Mouse (Mus musculus): ENCODE data around the gene Serpinb9f.
"Not testable (repeated sequence)": the region's sequence is repeated elsewhere in the genome, so short reads cannot be mapped to it uniquely, and the experiment has no call there.

The Serpinb9f gene

DNA sequence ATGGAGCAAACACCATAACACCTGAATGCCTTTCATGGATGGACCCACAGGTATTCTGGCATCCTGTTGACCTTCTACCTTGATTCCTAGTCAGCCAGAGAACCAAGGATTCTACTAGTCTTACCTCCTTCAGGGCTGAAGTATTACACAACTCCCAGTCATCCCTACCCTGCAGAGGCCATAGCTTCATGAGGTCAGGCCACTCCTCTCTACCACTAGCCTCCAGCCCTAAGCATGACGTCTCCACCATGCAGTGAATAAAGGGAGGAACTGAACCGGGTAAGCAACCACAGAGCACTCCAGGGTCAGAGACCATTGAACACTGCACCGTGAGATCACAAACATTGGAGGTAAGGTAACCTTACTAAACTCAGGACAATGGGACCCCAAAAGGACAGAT lies at the start of gene Serpinb9f:
Serpinb9f (plus strand) TSS at position 301 of the 400 bp plus-strand sequence.
- DNase-seq (ENCODE audit: low read depth, low spot score), result not testable (repeated sequence)

DNA sequence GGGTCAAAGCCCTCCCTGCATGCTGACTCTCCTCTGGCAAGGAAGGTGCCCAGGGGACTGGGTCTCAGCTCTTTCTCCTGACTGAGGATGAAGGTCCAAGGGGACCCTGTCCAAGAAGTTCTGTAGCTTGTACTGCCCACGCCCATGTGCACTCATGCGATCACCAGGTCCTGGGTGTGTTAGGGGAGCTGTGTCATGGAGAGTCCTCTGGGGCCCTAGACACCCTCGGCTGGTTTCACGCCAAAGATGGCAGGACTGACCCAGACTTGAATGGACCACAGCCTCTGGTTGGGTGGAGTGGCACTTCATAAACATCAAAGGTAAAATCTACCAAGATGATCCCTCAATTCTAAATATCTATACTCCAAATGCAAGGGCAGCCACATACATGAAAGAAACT lies 15.2 kb upstream of the Serpinb9f start:
- DNase-seq (ENCODE audit: low read depth, low spot score), result not testable (repeated sequence)

DNA sequence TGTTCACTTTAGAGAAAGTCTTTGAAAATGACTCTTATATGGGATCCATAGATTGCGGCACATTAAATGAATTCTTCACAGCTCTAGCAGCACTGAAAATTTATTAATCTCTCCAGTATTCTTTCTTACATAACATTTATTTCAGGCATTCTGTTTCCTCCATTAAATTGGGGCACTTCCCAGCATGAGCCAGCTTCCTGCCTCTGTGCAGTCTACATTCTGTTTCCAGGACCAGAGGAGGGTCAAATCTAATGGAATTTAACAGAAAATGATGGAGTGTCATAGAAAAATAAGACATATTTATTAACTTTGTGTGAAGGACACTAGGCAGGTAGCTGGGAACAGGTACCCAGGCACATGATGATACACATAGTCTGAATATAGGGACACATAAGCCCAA lies 32.8 kb downstream of the Serpinb9f start:
- DNase-seq (ENCODE audit: low read depth, low spot score), result not testable (repeated sequence)
